In genomic region chr3:121981306-121981705, GRCm38 (mm10) we compare ENCODE assay signal across 21 mouse cellular contexts.
"Had no signal": no experiment of that assay in that cellular context is flagged by ENCODE, and none has a peak within 500 bp of the region (broad histone marks: within the 10 kb centered on the region; RNA-seq: fewer than 3 reads in every experiment).

No protein-coding gene starts in this region.

- H3K27ac ChIP-seq: limb, embryonic 10.5 days; limb, embryonic 13.5 days; liver, embryonic 12.5 days; liver, embryonic 15.5 days; midbrain, embryonic 10.5 days; midbrain, embryonic 13.5 days; stomach, embryonic 15.5 days had no signal

- H3K4me3 ChIP-seq: layer of hippocampus, adult 2 months; limb, embryonic 10.5 days; limb, embryonic 13.5 days; liver, embryonic 12.5 days; liver, embryonic 15.5 days; lung, embryonic 15.5 days; midbrain, embryonic 10.5 days; midbrain, embryonic 13.5 days; myocyte; neural tube, embryonic 13.5 days; stomach, embryonic 15.5 days had no signal

- H3K4me1 ChIP-seq: limb, embryonic 10.5 days; midbrain, embryonic 10.5 days; midbrain, embryonic 13.5 days; stomach, embryonic 15.5 days had no signal

- H3K36me3 ChIP-seq: liver, embryonic 15.5 days; midbrain, embryonic 10.5 days; midbrain, embryonic 13.5 days; neural tube, embryonic 13.5 days; stomach, embryonic 15.5 days had no signal

- H3K4me2 ChIP-seq: limb, embryonic 13.5 days; liver, embryonic 12.5 days; liver, embryonic 15.5 days; lung, embryonic 15.5 days; midbrain, embryonic 13.5 days; neural tube, embryonic 13.5 days; stomach, embryonic 15.5 days had no signal

- H3K27me3 ChIP-seq: limb, embryonic 13.5 days; liver, embryonic 12.5 days; liver, embryonic 15.5 days; lung, embryonic 15.5 days; megakaryocyte, embryonic 14.5 days; midbrain, embryonic 13.5 days; neural tube, embryonic 13.5 days; stomach, embryonic 15.5 days had no signal

- DNase-seq: layer of hippocampus, adult 9-11 months; liver; lung, adult 18-20 months; lung, postnatal 10 days; lung, postnatal 36 days; retina, postnatal 1 day; right cerebral cortex, postnatal 25 days; spleen, adult 18-20 months had no signal

- H3K9me3 ChIP-seq: limb, embryonic 10.5 days; limb, embryonic 13.5 days; liver, embryonic 12.5 days; liver, embryonic 15.5 days; lung, embryonic 15.5 days; megakaryocyte, embryonic 14.5 days; midbrain, embryonic 10.5 days; midbrain, embryonic 13.5 days; neural tube, embryonic 13.5 days; stomach, embryonic 15.5 days had no signal

- H3K9ac ChIP-seq: limb, embryonic 13.5 days; liver, embryonic 12.5 days; liver, embryonic 15.5 days; lung, embryonic 15.5 days; midbrain, embryonic 13.5 days; neural tube, embryonic 13.5 days; stomach, embryonic 15.5 days had no signal

- ATAC-seq: liver, embryonic 12.5 days; midbrain, embryonic 13.5 days; midbrain, embryonic 16.5 days had no signal
